Mouse (Mus musculus) liver, embryonic 12.5 days (tissue): ENCODE measurements around the gene Prpsap1. TPM values are rescaled to one million over a fixed set of nuclear protein-coding genes. Genes with fewer than 3 reads are reported as not detected.

Experiments used
- ATAC-seq: fragments of 200-750 bp; cut with Nextera tagmentation; 2 replicates; pipeline ENCODE4 v1.8.0; 2017; ENCODE audit warnings: moderate number of reproducible peaks, mild to moderate bottlenecking, moderate library complexity
- H3K27ac ChIP-seq: fragments of 300-500 bp; sonication (generic); 2 replicates; pipeline ENCODE4 v1.5.1; 2016; ENCODE audit warnings: mild to moderate bottlenecking
- H3K27me3 ChIP-seq: fragments of 300-500 bp; sonication (generic); replicated peaks from 2 replicates; pipeline ENCODE4 v1.6.1; 2016; ENCODE audit warnings: mild to moderate bottlenecking, moderate library complexity
- H3K36me3 ChIP-seq: fragments of 300-500 bp; sonication (generic); 2 replicates; pipeline ENCODE4 v1.6.1; 2016; ENCODE audit warnings: mild to moderate bottlenecking, moderate library complexity
- H3K4me1 ChIP-seq: fragments of 300-500 bp; sonication (generic); 2 replicates; pipeline ENCODE4 v1.6.1; 2016
- H3K4me2 ChIP-seq: fragments of 300-500 bp; sonication (generic); 2 replicates; pipeline ENCODE4 v1.6.1; 2016; ENCODE audit warnings: mild to moderate bottlenecking, moderate library complexity
- H3K4me3 ChIP-seq: fragments of 300-500 bp; sonication (generic); 2 replicates; pipeline ENCODE4 v1.5.1; 2016; ENCODE audit warnings: mild to moderate bottlenecking, moderate library complexity
- H3K9ac ChIP-seq: fragments of 300-500 bp; sonication (generic); 2 replicates; pipeline ENCODE4 v1.6.1; 2016; ENCODE audit warnings: mild to moderate bottlenecking, moderate library complexity
- H3K9me3 ChIP-seq: fragments of 300-500 bp; sonication (generic); replicated peaks from 2 replicates; pipeline ENCODE4 v1.6.1; 2016; ENCODE audit warnings: mild to moderate bottlenecking, moderate library complexity
- WGBS: fragments of 180-500 bp; shearing (Covaris S2); methylation state at CpG from one replicate; pipeline ENCODE4 v1.1.7; 2016; ENCODE audit not compliant: insufficient replicate concordance; 5-methylcytosine and 5-hydroxymethylcytosine counted together
- polyA plus RNA-seq: library from polyadenylated mRNA; unstranded; fragments of >200 nt; fragmentation: Nextera tagmentation; extraction: Ambion mirVana; gene quantifications from 2 replicates; pipeline ENCODE4 v1.2.1, GENCODE M21; 2016

The Prpsap1 gene
- polyA plus RNA-seq, 1 experiment from 2014 or later = 77.1 TPM

GRCm38 (mm10) chr11:116423214-116423613 lies 70.8 kb downstream of the Prpsap1 start:
- no peak for ATAC-seq
- Histone ChIP-seq H3K36me3 (no peaks in the 10 kb centered on the region), H3K4me2 (no peak overlapping the region), H3K27ac (no peak overlapping the region), H3K4me1 (peaks cover 30% of the 10 kb centered on the region), H3K9me3 (no peaks in the 10 kb centered on the region), H3K9ac (no peak overlapping the region), H3K27me3 (no peaks in the 10 kb centered on the region), H3K4me3 (no peak overlapping the region)
- 64% methylated on average over 6 of the region's 6 CpGs for WGBS

- WGBS = 69% methylated on average over 2 of the region's 2 CpGs
- ATAC-seq = no peak
- H3K9ac ChIP-seq = no peak overlapping the region
- no peak overlapping the region for H3K4me3 ChIP-seq
- no peaks in the 10 kb centered on the region for H3K36me3 ChIP-seq
- no peak overlapping the region for H3K27ac ChIP-seq
- no peak overlapping the region for H3K4me2 ChIP-seq
- peaks cover 33% of the 10 kb centered on the region for H3K4me1 ChIP-seq
- H3K27me3 ChIP-seq = no peaks in the 10 kb centered on the region
- no peaks in the 10 kb centered on the region for H3K9me3 ChIP-seq
Observed at GRCm38 (mm10) chr11:116422562-116422961, 71.4 kb downstream of the Prpsap1 start.

- no peak for ATAC-seq
- Histone ChIP-seq H3K9me3 (no peaks in the 10 kb centered on the region), H3K4me2 (no peak overlapping the region), H3K9ac (no peak overlapping the region), H3K27ac (no peak overlapping the region), H3K36me3 (no peaks in the 10 kb centered on the region), H3K27me3 (no peaks in the 10 kb centered on the region), H3K4me1 (peaks cover 33% of the 10 kb centered on the region), H3K4me3 (no peak overlapping the region)
- WGBS = 68% methylated on average over 6 of the region's 6 CpGs
Observed at GRCm38 (mm10) chr11:116421102-116421501, 72.9 kb downstream of the Prpsap1 start.

Other genes with a start within 250 kb of the Prpsap1 start
- gene Srp68, start 220.0 kb downstream of the Prpsap1 start, polyA plus RNA-seq = 66.4 and 66.8 TPM in 2 replicates
- gene Galr2, start 213.3 kb downstream of the Prpsap1 start, polyA plus RNA-seq = not detected in 2 replicates
- gene Exoc7, start 187.0 kb downstream of the Prpsap1 start, polyA plus RNA-seq = 29.7 and 31.8 TPM in 2 replicates
- gene Foxj1, start 158.8 kb downstream of the Prpsap1 start, polyA plus RNA-seq = 1.2 and 1.4 TPM in 2 replicates
- 2.9 and 4.3 TPM in 2 replicates for gene Rnf157, start 81.2 kb downstream of the Prpsap1 start, polyA plus RNA-seq
- 32.3 and 32.6 TPM in 2 replicates for gene Ubald2, start 60.1 kb downstream of the Prpsap1 start, polyA plus RNA-seq
- gene Qrich2, start 28.0 kb downstream of the Prpsap1 start, polyA plus RNA-seq = not detected in 2 replicates
- 26.9 and 28.0 TPM in 2 replicates for gene Sphk1, start 36.7 kb upstream of the Prpsap1 start, polyA plus RNA-seq
- 40.0 and 40.2 TPM in 2 replicates for gene Ube2o, start 87.2 kb upstream of the Prpsap1 start, polyA plus RNA-seq
- gene Aanat, start 92.2 kb upstream of the Prpsap1 start, polyA plus RNA-seq = not detected in 2 replicates
- 8.0 and 8.5 TPM in 2 replicates for gene Rhbdf2, start 132.8 kb upstream of the Prpsap1 start, polyA plus RNA-seq
- 0.19 and 0.41 TPM in 2 replicates for gene Prcd, start 159.3 kb upstream of the Prpsap1 start, polyA plus RNA-seq
- gene Cygb, start 160.1 kb upstream of the Prpsap1 start, polyA plus RNA-seq = 0.83 and 1.2 TPM in 2 replicates